Mouse (Mus musculus): ENCODE measurements at regions not wholly inside any gene's neighbourhood (a gene's known extent, or its start where the extent isn't known, plus 50 kb on each side); places are given as distances from the start of the nearest gene placed in this dataset.

GRCm38 (mm10) chr5:138875180-138876076, 55.5 kb downstream of the Gm5294 start:
- peak; percentile 23 for DNase-seq (ENCODE audit: extremely low spot score, low spot score)

- DNase-seq (ENCODE audit: extremely low spot score, low spot score): no peak
These were observed 61.9 kb downstream of the Gm5294 start for GRCm38 (mm10) chr5:138881649-138882226.

- DNase-seq (ENCODE audit: extremely low spot score, low spot score): no peak
These were observed 63.7 kb downstream of the Gm5294 start for GRCm38 (mm10) chr5:138883573-138883972.

DNA sequence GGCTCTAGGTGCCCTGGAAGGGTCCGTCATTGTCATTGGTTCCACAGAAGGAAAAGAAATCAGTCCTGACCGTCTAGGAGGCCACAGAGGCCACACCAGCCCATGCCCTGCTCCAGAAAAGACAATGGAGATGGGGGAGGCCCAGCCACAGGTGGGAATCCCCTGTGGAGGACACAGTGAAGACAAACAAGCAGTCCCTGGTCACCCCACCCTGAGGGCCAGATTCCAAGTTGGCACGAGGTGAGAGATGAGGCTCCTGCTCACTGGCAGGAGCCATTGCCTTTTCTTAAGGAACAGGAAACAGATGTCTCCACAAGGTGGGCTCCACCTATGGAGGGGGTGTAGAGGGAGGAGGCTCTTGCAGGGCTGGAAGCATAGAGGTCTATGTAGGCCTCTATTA, 66.0 kb downstream of the Gm5294 start:
- no peak for DNase-seq (ENCODE audit: extremely low spot score, low spot score)

GRCm38 (mm10) chr5:138888749-138889148, 68.9 kb downstream of the Gm5294 start:
- DNase-seq (ENCODE audit: extremely low spot score, low spot score): no peak

DNA sequence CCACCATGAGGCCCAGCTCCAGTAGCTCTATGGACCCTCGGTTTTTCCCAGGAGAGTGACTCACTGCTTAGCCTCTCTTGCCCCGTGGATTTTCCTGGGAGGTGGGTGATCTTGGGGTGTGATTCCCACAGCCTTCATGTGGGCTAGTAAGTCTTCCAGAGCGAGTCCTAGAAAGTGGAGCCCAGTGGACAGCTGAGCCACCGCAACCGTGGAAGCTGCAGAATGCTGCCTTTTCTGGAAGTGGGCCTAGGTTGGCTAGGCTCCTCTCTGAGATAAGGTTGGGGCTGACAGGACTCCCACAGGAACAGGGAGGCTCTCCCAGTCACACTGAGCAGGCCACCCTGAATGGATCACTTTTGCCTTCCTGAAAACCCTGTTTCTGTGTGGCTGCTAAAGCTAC, 69.9 kb downstream of the Gm5294 start:
- DNase-seq (ENCODE audit: extremely low spot score, low spot score): no peak

GRCm38 (mm10) chr5:138894496-138894895, 74.6 kb downstream of the Gm5294 start:
- DNase-seq (ENCODE audit: extremely low spot score, low spot score): no peak

DNA sequence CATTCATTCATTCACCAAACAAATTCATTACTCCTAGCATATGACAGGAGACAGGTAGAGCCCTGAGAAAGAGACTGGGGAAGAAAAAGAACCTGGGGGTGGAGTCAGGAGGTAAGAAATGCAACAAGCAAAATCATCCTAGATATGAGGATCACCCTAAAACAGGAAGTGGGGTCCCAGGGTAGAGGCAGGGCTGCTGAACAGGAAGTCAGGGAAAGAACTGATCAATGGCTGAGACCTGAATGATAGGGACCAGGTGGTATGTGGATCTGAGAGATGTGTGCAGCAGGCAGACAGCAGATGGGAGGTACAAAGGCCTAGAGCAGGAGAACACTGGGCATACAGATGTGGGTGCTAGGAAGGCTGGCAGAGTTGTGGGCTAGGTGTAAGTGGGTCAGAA, 77.4 kb downstream of the Gm5294 start:
- DNase-seq (ENCODE audit: extremely low spot score, low spot score): no peak

DNA sequence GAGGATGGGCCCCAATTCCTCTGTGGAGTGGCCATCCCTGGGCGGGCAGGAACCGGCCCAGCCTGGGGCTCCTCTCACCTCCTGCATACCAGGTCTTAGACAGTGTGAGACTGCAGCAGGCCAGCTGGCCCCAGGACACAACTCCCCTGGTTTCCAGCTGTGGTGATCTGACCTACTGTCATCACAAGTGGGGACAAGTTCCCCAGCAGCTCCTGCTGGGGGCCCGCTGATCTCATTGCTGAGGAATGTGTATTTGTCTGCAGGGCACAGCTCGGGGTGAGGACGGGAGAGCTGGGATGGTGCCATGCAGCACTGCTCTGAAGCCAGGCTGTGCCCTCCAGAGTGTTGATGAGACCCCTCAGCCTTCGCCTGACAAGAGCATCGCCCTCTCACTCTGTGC, 78.6 kb downstream of the Gm5294 start:
- peak; percentile 18 for DNase-seq (ENCODE audit: extremely low spot score, low spot score)

DNA sequence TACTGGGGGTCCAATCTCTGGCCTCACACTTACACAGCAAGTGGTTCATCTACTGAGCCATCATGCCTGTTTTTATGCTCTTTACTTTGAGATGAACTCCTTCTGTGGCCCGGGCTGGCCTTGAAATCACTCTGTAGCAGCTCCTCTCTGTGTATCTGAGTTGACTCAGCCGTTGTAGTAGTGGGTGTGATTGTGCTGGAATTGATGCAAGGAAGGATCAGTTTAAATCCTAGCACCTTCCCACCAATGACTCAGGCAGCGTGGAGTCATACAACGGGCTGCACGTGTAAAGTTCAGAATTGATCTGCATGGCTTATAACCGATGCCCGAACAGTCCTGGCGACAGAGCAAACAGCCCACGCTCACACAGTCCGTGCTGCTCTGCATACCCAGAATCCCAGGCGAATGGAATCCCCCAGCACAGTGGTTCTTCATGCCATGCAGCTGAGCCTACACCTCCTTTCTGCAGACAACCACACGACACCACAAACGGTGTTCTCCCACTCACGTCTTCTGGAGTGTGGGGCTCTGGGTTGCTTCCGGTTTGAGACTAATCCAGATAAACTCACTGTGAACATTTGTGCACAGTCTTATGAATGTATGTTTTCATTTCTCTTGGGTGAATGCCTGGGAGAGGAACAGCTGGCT, 81.2 kb downstream of the Gm5294 start:
- DNase-seq (ENCODE audit: extremely low spot score, low spot score): no peak

GRCm38 (mm10) chr5:138902316-138902715, 82.4 kb downstream of the Gm5294 start:
- DNase-seq (ENCODE audit: extremely low spot score, low spot score): no peak

- DNase-seq (ENCODE audit: extremely low spot score, low spot score): no peak
These were observed 85.1 kb downstream of the Pdgfa start for GRCm38 (mm10) chr5:138911769-138912710.

DNA sequence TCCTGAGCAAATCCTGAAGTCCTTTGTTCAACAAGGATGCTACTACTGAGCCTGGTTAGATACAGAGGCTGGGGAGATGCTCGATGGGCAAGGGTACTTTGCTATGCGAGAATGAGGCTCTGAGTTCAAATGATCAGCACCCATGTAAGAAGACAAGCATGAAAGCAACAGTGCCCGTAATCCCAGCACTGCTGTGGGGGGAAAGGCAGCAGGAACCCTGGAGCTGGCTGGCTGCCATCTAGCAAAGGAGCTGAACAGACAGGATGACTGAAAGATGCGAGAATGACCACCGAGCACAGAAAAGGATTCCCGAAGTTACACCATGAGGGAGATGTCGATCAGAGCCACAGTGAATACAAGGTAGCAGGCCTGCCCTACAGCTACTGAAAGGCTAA, 84.5 kb downstream of the Pdgfa start:
- no peak for DNase-seq (ENCODE audit: extremely low spot score, low spot score)

GRCm38 (mm10) chr5:138915068-138915467, 82.1 kb downstream of the Pdgfa start:
- no peak for DNase-seq (ENCODE audit: extremely low spot score, low spot score)

DNA sequence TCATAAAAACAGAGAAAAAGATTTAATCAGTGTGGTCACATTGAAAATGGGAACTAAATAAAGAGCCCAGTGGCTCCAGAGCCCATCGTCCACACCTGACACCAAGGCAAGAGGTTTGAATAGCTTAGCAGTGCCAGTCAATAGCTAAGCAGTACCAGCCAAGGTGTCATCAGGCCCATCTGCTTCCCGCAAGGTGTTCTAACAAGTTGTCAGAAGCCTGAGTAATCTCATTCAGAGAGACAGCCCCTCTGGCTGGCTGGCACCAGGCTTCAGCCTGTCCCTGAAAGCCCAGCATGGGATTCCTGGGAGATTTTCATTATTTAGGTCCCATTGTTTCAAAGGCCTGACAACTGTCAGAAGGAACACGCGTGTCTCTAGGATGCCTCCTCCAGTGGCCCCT, 81.7 kb downstream of the Pdgfa start:
- no peak for DNase-seq (ENCODE audit: extremely low spot score, low spot score)

DNA sequence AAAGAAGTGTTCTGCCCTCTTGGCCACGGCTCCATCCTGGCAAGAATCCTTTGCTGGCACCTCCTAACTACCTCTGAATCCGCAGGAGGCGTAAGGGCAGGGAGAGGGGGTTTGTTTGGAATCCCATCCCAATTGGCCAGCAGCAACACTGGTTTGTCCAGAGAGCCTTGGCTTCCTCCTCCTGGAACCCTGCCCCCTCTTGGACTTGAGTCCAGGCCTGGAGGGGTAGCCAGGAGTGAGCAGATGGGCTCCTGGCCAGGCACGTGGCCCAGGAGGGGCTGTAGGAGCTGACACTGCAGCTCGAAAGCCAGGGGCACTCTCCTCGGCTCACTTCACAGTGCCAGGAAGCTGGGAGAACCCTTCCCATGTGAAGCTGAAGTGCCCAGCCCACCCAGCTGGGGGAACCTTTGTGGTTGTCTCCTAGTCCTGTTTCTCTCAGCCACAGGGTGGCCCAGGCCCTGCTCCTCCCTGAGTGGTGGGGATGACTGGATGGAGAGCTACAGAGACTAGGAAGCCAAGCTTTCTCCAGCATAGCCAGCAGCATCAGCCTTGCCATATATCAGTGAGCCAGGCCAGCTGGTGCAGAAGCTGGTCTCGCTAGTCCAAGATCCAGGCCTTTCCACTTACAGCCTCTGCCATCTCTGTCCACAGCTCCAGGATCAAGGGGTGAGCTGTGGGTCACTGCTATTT, 76.9 kb downstream of the Pdgfa start:
- DNase-seq (ENCODE audit: extremely low spot score, low spot score): no peak

DNA sequence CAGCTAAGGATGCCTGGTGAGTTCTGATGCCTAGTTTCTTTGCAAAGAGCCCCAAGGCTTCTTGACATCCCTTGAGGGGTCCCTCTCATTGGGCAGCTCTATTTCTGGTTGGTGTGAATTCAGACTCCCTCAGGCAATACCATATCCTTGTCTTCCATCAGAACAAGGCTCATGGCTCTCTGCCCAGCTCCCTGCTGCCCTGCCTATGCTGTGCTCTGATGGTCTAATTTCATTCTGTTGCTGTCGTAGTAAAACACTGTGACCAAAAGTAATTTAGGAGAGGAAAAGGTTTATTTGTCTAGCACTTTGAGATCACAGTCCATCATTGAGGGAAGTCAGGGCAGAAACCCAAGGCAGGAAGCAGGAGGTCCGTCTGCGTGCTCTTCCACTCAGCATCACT, 75.1 kb downstream of the Pdgfa start:
- no peak for DNase-seq (ENCODE audit: extremely low spot score, low spot score)

Measured in neural tube, embryonic 10.5 days (tissue).